Mouse (Mus musculus) left cerebral cortex, adult 6 months (tissue): ENCODE results near the gene Xpnpep2. TPM values are rescaled to one million over a fixed set of nuclear protein-coding genes. Genes with fewer than 3 reads are reported as not detected.

ENCODE experiments used
- long read RNA-seq, 2 experiments: library from polyadenylated mRNA; unstranded; transcript quantifications; one replicate each; pipeline ENCODE4 v2.0.0; 2019 to 2020
- polyA plus RNA-seq: library from polyadenylated mRNA; unstranded; fragments of <200 nt; fragmentation: Nextera tagmentation; gene quantifications from 2 replicates; pipeline ENCODE4 v1.2.3, GENCODE M21; 2021

Gene Xpnpep2
- 0.16 and 0.47 TPM in 2 replicates for polyA plus RNA-seq
- long read RNA-seq, experiment 1, partial matches to known transcripts = 1 of 1 reads
- long read RNA-seq, experiment 1, other reads (novel, unspliced or antisense) = 0 of 1 reads
- long read RNA-seq, experiment 2, partial matches to known transcripts = 0 of 1 reads
- long read RNA-seq, experiment 2, other reads (novel, unspliced or antisense) = 0 of 1 reads

GRCm38 (mm10) chrX:48108394-48109315, at the start of gene Xpnpep2:
Gene Xpnpep2, plus strand, starts transcription at chrX:48108725.

GRCm38 (mm10) chrX:48146262-48146661, 37.7 kb downstream of the Xpnpep2 start, which contains the start of gene Sash3:
Gene Sash3, plus strand, starts transcription at chrX:48146436.

Other genes with a start within 250 kb of the Xpnpep2 start
- gene Smarca1, start 215.8 kb upstream of the Xpnpep2 start, polyA plus RNA-seq = 7.1 and 15.0 TPM in 2 replicates
- 9.9 and 10.3 TPM in 2 replicates for gene Ocrl, start 196.3 kb upstream of the Xpnpep2 start, polyA plus RNA-seq
- gene Apln, start 73.9 kb upstream of the Xpnpep2 start, polyA plus RNA-seq = 22.9 and 31.7 TPM in 2 replicates
- 1.5 and 1.9 TPM in 2 replicates for gene Sash3, start 37.7 kb downstream of the Xpnpep2 start, polyA plus RNA-seq
- 18.9 and 32.8 TPM in 2 replicates for gene Zdhhc9, start 100.2 kb downstream of the Xpnpep2 start, polyA plus RNA-seq
- 12.0 and 12.8 TPM in 2 replicates for gene Utp14a, start 148.1 kb downstream of the Xpnpep2 start, polyA plus RNA-seq
- gene Bcorl1, start 232.6 kb downstream of the Xpnpep2 start, polyA plus RNA-seq = 1.8 and 3.4 TPM in 2 replicates